31 mouse cellular contexts compared by ENCODE assay signal in genomic region chr4:99612609-99613350, GRCm38 (mm10). TPM values are rescaled to one million over a fixed set of nuclear protein-coding genes. Genes with fewer than 3 reads are reported as not detected.
DNase-seq lines count a peak whose midpoint lies in the region; ATAC-seq lines count a peak whose summit lies in the region.
"Had no signal": no experiment of that assay in that cellular context is flagged by ENCODE, and none has a peak within 500 bp of the region (broad histone marks: within the 10 kb centered on the region; RNA-seq: fewer than 3 reads in every experiment).

No protein-coding gene starts in this region.

- peak; percentile 47; the same call in 1 of the 2 replicates for ATAC-seq in heart, embryonic 14.5 days (ENCODE audit: insufficient number of reproducible peaks, insufficient read depth, low FRiP score, low read depth)
- no peak for ATAC-seq in midbrain, embryonic 11.5 days (ENCODE audit: low FRiP score)
- no peak for ATAC-seq in midbrain, embryonic 15.5 days (replicated peaks)
- ATAC-seq: activated CD4-positive, CD25-positive, alpha-beta regulatory T cell, adult 4 months; forebrain, embryonic 14.5 days; hindbrain, embryonic 16.5 days had no signal

- H3K27me3 ChIP-seq in heart, embryonic 14.5 days (ENCODE audit: control insufficient read depth, insufficient read depth, low read length) = no peaks in the 10 kb centered on the region
- no peaks in the 10 kb centered on the region for H3K27me3 ChIP-seq in midbrain, embryonic 11.5 days (ENCODE audit: control insufficient read depth, insufficient read depth, low read length)
- H3K27me3 ChIP-seq in midbrain, embryonic 15.5 days (replicated peaks) = peaks cover 8% of the 10 kb centered on the region; the same call in 1 of the 2 replicates
- H3K27me3 ChIP-seq: embryonic facial prominence, embryonic 12.5 days; limb, embryonic 13.5 days; lung, embryonic 15.5 days had no signal

- H3K4me2 ChIP-seq in heart, embryonic 14.5 days (ENCODE audit: low read length) = no peak overlapping the region
- no peak overlapping the region for H3K4me2 ChIP-seq in midbrain, embryonic 11.5 days
- H3K4me2 ChIP-seq in midbrain, embryonic 15.5 days = no peak overlapping the region
- H3K4me2 ChIP-seq: embryonic facial prominence, embryonic 12.5 days; limb, embryonic 13.5 days; liver, embryonic 11.5 days; lung, embryonic 15.5 days; neural tube, embryonic 13.5 days had no signal

- H3K36me3 ChIP-seq in heart, embryonic 14.5 days (ENCODE audit: control insufficient read depth, insufficient read depth, low read length) = no peaks in the 10 kb centered on the region
- H3K36me3 ChIP-seq in midbrain, embryonic 11.5 days (ENCODE audit: control insufficient read depth, insufficient read depth, low read length) = no peaks in the 10 kb centered on the region
- no peaks in the 10 kb centered on the region for H3K36me3 ChIP-seq in midbrain, embryonic 15.5 days (replicated peaks)
- H3K36me3 ChIP-seq: embryonic facial prominence, embryonic 12.5 days; limb, embryonic 13.5 days; lung, embryonic 15.5 days; midbrain, embryonic 10.5 days; neural tube, embryonic 13.5 days had no signal

- H3K9me3 ChIP-seq in heart, embryonic 14.5 days (ENCODE audit: control insufficient read depth, low read length) = no peaks in the 10 kb centered on the region
- no peaks in the 10 kb centered on the region for H3K9me3 ChIP-seq in midbrain, embryonic 11.5 days (ENCODE audit: control insufficient read depth, low read length)
- H3K9me3 ChIP-seq in midbrain, embryonic 15.5 days = no peaks in the 10 kb centered on the region
- H3K9me3 ChIP-seq: embryonic facial prominence, embryonic 12.5 days; limb, embryonic 13.5 days; lung, embryonic 15.5 days; midbrain, embryonic 10.5 days; neural tube, embryonic 13.5 days had no signal

- no peak overlapping the region; a peak in 1 of 4 replicates for H3K27ac ChIP-seq in heart, embryonic 14.5 days (replicated peaks in 1 of 2; ENCODE audit: control insufficient read depth in 1 of 2, insufficient read depth in 1 of 2, low read depth in 2 of 2, low read length in 2 of 2)
- no peak overlapping the region for H3K27ac ChIP-seq in midbrain, embryonic 11.5 days (ENCODE audit: low read depth, low read length)
- no peak overlapping the region for H3K27ac ChIP-seq in midbrain, embryonic 15.5 days
- H3K27ac ChIP-seq: layer of hippocampus, adult 2 months; limb, embryonic 13.5 days; lung, embryonic 15.5 days; midbrain, embryonic 10.5 days; neural tube, embryonic 13.5 days; stomach, postnatal 0 days had no signal

- no peak overlapping the region for H3K9ac ChIP-seq in heart, embryonic 14.5 days (ENCODE audit: low read length)
- no peak overlapping the region for H3K9ac ChIP-seq in midbrain, embryonic 11.5 days (ENCODE audit: low read length)
- no peak overlapping the region for H3K9ac ChIP-seq in midbrain, embryonic 15.5 days
- H3K9ac ChIP-seq: embryonic facial prominence, embryonic 12.5 days; limb, embryonic 13.5 days; lung, embryonic 15.5 days; neural tube, embryonic 13.5 days had no signal

- WGBS in heart, embryonic 14.5 days = 58% methylated on average over 12 of the region's 12 CpGs
- 86% methylated on average over 12 of the region's 12 CpGs for WGBS in midbrain, embryonic 11.5 days
- WGBS in midbrain, embryonic 15.5 days = 82% methylated on average over 12 of the region's 12 CpGs

- H3K4me3 ChIP-seq in heart, embryonic 14.5 days (ENCODE audit: control insufficient read depth in 1 of 2, insufficient read depth in 1 of 2, low read depth in 1 of 2, low read length in 2 of 2) = no peak overlapping the region
- no peak overlapping the region for H3K4me3 ChIP-seq in midbrain, embryonic 11.5 days (ENCODE audit: low read depth, low read length)
- no peak overlapping the region for H3K4me3 ChIP-seq in midbrain, embryonic 15.5 days
- H3K4me3 ChIP-seq: embryonic facial prominence, embryonic 12.5 days; layer of hippocampus, adult 2 months; limb, embryonic 13.5 days; lung, embryonic 15.5 days; midbrain, embryonic 10.5 days; neural tube, embryonic 13.5 days had no signal

- peaks cover 6 to 15% of the 10 kb centered on the region in 2 experiments for H3K4me1 ChIP-seq in heart, embryonic 14.5 days (ENCODE audit: control insufficient read depth in 2 of 2, insufficient read depth in 2 of 2, low read length in 2 of 2)
- H3K4me1 ChIP-seq in midbrain, embryonic 11.5 days (ENCODE audit: control insufficient read depth, insufficient read depth, low read length) = no peaks in the 10 kb centered on the region
- no peaks in the 10 kb centered on the region for H3K4me1 ChIP-seq in midbrain, embryonic 15.5 days
- H3K4me1 ChIP-seq: embryonic facial prominence, embryonic 12.5 days; limb, embryonic 13.5 days; lung, embryonic 15.5 days; midbrain, embryonic 10.5 days; neural tube, embryonic 13.5 days had no signal

- peak; percentile 25 for DNase-seq in adrenal gland, adult 2 months
- DNase-seq in adrenal gland, postnatal 4 days (ENCODE audit: low spot score in 2 of 2) = no peak
- DNase-seq in heart, postnatal 36 days = no peak
- peak; percentile 35 for DNase-seq in midbrain, embryonic 11.5 days (ENCODE audit: low spot score, missing footprints)
- DNase-seq in kidney, adult 9 months = no peak
- DNase-seq: cerebellum, adult 11-12 months; cerebellum, adult 9-11 months; embryo, embryonic 11 days; gastrocnemius, postnatal 36 days; kidney, adult 18-20 months; kidney, postnatal 36 days; right cerebral cortex, postnatal 4 days; thymus, adult 18-20 months; thymus, postnatal 4 days had no signal

- intact Hi-C loops in heart, postnatal 36 days (cut with DNase I) = no loop called here

RNA-seq across cellular contexts. Expression of gene Foxd3, which starts 43.3 kb away (rescaled TPM):
- under 1 TPM; 0.40 to 0.55 TPM for total RNA-seq in adrenal gland, adult 2 months (2021)
- 1.7 and 3.0 TPM in 2 replicates for polyA plus RNA-seq in adrenal gland, adult 2 months (2012; rRNA removed)
- total RNA-seq in adrenal gland, postnatal 4 days (2021) = 1 to 10 TPM; 4.2 to 4.5 TPM
- not detected in 2 replicates for polyA plus RNA-seq in heart, embryonic 14.5 days (2014; fragmentation: Nextera tagmentation; extraction: Ambion mirVana)
- under 1 TPM; 0.28 to 0.65 TPM for total RNA-seq in heart, postnatal 36 days (2021)
- polyA plus RNA-seq in midbrain, embryonic 11.5 days (2014; fragmentation: Nextera tagmentation; extraction: Ambion mirVana) = 0.05 and 0.11 TPM in 2 replicates
- 0.14 TPM in 1 of 2 replicates, not detected in the other for polyA plus RNA-seq in midbrain, embryonic 15.5 days (2015; fragmentation: Nextera tagmentation; extraction: Ambion mirVana)
- total RNA-seq: layer of hippocampus, adult 2 months; layer of hippocampus, postnatal 25 days; left cerebral cortex, postnatal 36 days; megakaryocyte progenitor cell, adult 5-6 weeks had no signal
- polyA plus RNA-seq: activated CD4-positive, CD25-positive, alpha-beta regulatory T cell, adult 4 months; forebrain, embryonic 14.5 days; midbrain, postnatal 0 days had no signal

Comparison
In these comparisons a context has a peak if more than half of its experiments do, and no peak if none do; other contexts are left out.
1. DNase-seq: peak in adrenal gland, adult 2 months (single experiment) and midbrain, embryonic 11.5 days (single experiment); none in adrenal gland, postnatal 4 days (0 of 2), heart, postnatal 36 days (0 of 2) and kidney, adult 9 months (single experiment).